Mouse (Mus musculus) lung, adult 2 months (tissue): ENCODE measurements around the gene Ccdc42.

Experiments used
- CTCF ChIP-seq: fragments of 200-500 bp; IDR thresholded peaks from 2 replicates; pipeline ENCODE4 v1.5.1; 2011; ENCODE audit warnings: mild to moderate bottlenecking, low read length, control low read depth; ENCODE audit not compliant: insufficient read depth
- POLR2A ChIP-seq: fragments of 200-500 bp; IDR thresholded peaks from 2 replicates; pipeline ENCODE4 v1.6.1; 2011; ENCODE audit warnings: low read depth, mild to moderate bottlenecking, control low read depth, low read length, borderline replicate concordance; ENCODE audit errors: extremely low read depth

DNA sequence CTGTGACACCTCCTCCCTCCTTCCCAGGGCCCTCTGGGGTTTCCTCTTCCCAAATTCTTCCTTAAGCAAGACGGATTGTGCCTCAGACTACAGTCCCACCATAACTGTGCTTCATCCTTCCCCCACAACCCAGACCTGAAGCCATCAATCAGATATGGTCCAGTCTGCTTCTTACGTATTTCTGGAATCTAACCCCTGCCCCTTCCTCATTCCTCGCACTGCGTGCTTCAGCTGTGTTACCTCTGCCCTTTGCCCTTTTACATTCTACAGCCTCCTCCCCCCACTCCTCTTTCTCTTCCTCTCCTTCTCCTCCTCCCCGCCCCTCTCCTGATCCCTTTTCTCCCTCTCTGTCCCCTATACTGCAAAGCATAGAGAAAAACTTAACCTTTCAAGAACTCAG lies 4.9 kb downstream of the Ccdc42 start:
- TF ChIP-seq POLR2A (no peak), CTCF (no peak)
